Mouse (Mus musculus): ENCODE data around the gene Pik3r5.

The Pik3r5 gene

DNA sequence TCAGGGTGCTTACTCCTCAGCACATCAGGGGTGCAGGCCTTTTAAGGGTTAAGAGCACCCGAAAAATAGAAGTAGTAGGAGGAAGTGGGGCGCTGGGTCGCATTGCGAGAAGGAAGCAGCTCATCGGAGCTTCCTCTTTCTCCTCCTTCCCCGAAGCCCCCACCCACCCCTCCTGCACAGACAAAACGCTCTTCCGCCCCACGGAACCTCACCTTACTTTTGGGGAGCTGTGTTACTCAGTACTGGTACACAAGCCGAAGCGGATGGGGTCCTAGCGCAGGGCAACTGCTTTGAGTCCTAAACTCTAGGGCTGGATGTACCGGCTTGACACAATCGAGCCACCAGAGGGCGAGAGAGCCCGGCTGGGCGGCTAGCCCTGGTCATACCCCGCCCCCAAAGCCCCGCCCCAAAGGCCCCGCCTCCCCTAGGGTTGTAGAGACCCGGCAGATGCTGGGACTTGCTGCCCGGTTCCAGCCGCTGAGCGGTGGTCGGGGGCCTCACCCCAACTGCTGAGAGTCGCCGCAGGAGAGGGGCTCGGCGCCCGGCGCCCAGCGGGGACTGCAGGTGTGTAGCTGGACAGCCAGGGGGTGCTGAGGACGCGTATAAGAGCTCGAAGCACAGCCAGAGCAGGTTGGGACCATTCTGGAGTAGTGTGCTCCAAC is at the start of gene Pik3r5:
Gene Pik3r5 (plus strand): TSS at position 423 of the 662 bp plus-strand sequence.
- CTCF ChIA-PET = interaction anchor here (0.6 to 1.4 kb wide), 20 partner anchors 10 to 447 kb away, joined by 3 to 6 read pairs (median 3); partner anchors contain the start of gene Ntn1 (in 1 of the 4)
- POLR2A ChIA-PET = interaction anchor here in 1 of 4 experiments (0.7 to 1.1 kb wide), 2 partner anchors 83 to 509 kb away, joined by 3 to 4 read pairs; no protein-coding TSS in a partner anchor

DNA sequence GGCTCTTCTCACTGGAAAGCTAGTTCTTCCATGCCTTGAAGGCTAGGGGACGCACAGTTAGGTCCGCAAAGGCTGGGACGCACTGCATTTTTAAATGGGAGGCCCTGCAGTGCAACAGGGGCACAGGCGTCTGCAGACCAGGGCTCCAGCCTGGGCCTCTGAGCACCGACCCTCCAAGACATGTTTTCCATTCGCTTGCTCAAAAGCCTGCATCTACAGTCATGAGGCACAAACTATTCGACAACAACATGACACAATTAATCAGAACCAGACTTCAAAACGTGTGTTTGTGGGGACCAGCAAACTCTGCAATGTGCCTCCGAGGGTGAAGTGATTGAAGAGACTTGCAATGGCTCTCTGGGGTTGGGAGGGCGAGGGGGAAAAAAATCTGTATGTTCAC is 48.4 kb upstream of the Pik3r5 start:
- POLR2A ChIA-PET = interaction anchor here in 1 of 4 experiments (1.7 kb wide), 1 partner anchor 16 kb away, joined by 8 read pairs; the partner anchor contains the start of gene Ntn1

DNA sequence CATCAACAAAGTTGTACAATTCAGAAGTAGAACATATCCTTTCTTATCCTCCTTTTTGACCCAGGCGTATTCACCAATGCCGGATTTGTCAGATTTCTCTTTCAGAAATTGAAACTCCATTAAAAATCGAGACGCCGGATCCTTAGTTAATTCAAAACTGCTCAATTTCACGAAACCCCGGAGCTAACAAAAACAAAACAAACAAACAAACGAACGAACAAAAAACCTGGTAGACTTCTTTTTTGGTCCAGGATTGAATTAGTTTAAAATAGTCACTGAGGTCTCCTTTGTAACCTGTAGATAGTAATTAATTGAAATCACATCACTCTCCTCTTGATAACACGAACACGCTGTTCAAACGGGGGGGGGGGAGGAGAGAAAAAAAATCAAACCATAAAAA is 47.8 kb upstream of the Pik3r5 start:
- CTCF ChIA-PET = interaction anchor here in 1 of 4 experiments (0.7 kb wide), 1 partner anchor 773 kb away, joined by 3 read pairs; the partner anchor contains the start of gene Alox12b
- POLR2A ChIA-PET = interaction anchor here in 2 of 4 experiments (0.6 to 1.7 kb wide), 5 partner anchors 11 to 1464 kb away, joined by 3 to 8 read pairs (median 4); partner anchors contain the start of genes Ndel1 (in 1 of the 2) and Ntn1 (in 1 of the 2)

More for the DNA sequence above, 48.4 kb upstream of the Pik3r5 start:
- CTCF ChIA-PET = no interaction called here

DNA sequence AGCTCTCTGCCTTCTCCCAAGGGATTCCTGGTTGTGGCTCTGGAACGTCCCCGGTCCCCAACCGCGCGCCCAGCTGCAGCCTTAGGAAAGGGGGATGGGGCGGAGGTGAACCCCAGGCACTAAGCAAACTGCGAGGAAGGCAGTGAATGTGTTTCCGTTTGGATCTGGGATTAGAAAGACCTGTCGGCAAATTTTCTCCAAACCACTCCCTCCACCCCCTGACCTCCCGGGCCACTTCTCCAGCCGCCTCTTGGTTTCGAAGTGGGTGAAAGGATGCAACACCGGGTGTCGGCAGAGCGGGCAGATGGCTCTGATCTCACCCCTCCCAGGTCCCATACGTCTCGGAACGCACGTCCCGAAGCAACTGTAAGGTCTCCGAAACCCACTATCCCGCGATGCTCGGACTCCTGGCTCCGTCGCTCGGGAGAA is 47.3 kb upstream of the Pik3r5 start:
- ChIA-PET CTCF (interaction anchor here in 1 of 4 experiments (0.7 kb wide), 1 partner anchor 772 kb away, joined by 3 read pairs; the partner anchor contains the start of gene Alox12b), POLR2A (interaction anchor here in 2 of 4 experiments (0.6 to 1.7 kb wide), 6 partner anchors 11 to 1464 kb away, joined by 3 to 8 read pairs (median 4); partner anchors contain the start of genes Ndel1 (in 1 of the 2) and Ntn1 (in 1 of the 2))

DNA sequence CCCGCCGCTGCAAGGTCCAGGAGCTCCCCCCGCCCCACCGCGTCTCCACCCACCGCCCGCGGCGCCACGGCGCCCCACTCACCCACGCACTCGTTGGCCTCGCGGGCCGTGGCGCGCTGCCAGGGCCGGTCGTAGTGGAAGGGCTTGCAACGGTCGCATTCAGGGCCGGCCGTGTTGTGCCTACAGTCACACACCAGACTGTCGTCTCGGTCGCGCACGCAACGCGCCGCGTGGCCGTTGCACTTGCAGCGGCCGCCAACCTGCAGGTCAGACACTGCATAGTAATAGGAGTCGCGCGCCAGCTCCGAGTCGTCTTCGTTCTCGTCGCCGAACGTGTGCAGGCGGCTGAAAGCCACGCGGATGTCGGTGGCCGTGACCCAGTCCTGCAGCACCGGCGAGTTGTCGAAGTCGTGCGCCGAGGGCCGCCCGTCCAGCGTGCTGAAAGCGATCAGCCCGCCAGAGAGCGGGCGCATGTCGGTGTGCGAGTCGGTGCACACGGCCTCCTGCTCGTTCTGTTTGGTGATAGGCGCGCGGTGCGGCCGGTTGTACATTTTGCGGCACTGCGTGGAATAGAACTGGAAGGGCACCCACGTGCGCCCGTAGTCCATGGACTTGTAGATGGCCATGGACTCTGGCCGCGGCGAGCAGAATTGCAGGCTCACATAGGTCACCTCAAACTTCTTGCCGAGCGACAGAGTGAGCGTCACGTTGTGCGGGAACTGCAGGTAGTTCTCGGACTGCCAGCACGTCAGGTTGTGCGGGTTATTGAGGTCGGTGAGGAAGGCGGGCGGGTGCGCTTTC is 46.7 kb upstream of the Pik3r5 start:
- CTCF ChIA-PET = interaction anchor here in 1 of 4 experiments (0.7 to 2.2 kb wide), 2 partner anchors 15 to 772 kb away, joined by 3 to 9 read pairs; partner anchors contain the start of genes Alox12b and Ntn1
- POLR2A ChIA-PET = interaction anchor here in 2 of 4 experiments (0.7 to 1.7 kb wide), 4 partner anchors 12 to 17 kb away, joined by 3 to 8 read pairs (median 4); partner anchors contain the start of gene Ntn1 (in 1 of the 2)

DNA sequence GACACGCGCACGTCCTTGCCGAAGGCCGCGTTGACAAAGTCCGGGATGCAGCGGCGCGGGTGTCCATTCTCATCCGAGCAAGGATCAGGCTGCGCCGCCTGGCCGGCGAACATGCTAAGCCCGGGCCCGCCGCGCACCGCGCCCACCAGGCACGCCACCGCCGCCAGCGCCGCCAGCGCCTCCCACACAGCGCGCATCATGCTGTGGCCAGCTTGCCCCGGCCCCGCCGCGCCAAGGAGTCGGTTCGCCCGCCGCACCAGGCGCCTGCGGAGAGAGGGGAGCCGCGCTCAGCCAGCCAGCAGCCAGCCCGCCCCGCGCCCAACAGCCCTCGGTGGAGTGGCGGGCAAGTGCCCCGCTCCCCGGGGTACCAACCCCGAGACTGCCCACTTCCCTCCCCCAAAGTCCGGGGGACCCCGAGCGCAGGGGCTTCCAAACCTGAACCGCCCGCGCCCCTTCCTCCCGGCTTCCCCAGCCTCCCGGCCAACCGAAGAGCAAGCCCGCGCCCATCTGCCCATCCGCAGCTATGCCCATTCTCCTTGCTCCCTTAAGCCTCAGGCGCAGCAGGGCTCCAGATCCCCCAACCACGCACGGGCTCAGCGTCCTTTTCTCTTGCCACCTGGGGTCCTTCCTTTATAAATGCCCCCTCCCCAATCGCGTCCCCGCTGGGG is 45.9 kb upstream of the Pik3r5 start:
- CTCF ChIA-PET = interaction anchor here in 2 of 4 experiments (0.7 to 2.2 kb wide), 2 partner anchors 14 to 83 kb away, joined by 3 to 9 read pairs; partner anchors contain the start of gene Ntn1 (in 1 of the 2)
- POLR2A ChIA-PET = interaction anchor here in 1 of 4 experiments (1.3 kb wide), 1 partner anchor 13 kb away, joined by 3 read pairs; no protein-coding TSS in a partner anchor

- CTCF ChIA-PET = interaction anchor here in 3 of 4 experiments (0.6 to 2.2 kb wide), 4 partner anchors 14 to 1054 kb away, joined by 3 to 9 read pairs (median 4); partner anchors contain the start of gene Ntn1 (in 1 of the 3)
- POLR2A ChIA-PET = interaction anchor here in 3 of 4 experiments (0.7 to 5.6 kb wide), 10 partner anchors 11 to 47 kb away, joined by 3 to 69 read pairs (median 4); partner anchors contain the start of gene Ntn1 (in 3 of the 3)
Measured at GRCm38 (mm10) chr11:68386589-68387440, 45.1 kb upstream of the Pik3r5 start.

- POLR2A ChIA-PET = interaction anchor here in 3 of 4 experiments (0.6 to 6.0 kb wide), 14 partner anchors 8 to 113 kb away, joined by 3 to 69 read pairs (median 4); partner anchors contain the start of gene Ntn1 (in 3 of the 3)
- CTCF ChIA-PET = interaction anchor here in 3 of 4 experiments (0.6 to 2.2 kb wide), 5 partner anchors 13 to 383 kb away, joined by 3 to 9 read pairs (median 3); partner anchors contain the start of gene Ntn1 (in 2 of the 3)
Measured at GRCm38 (mm10) chr11:68387441-68387760, 44.5 kb upstream of the Pik3r5 start.

DNA sequence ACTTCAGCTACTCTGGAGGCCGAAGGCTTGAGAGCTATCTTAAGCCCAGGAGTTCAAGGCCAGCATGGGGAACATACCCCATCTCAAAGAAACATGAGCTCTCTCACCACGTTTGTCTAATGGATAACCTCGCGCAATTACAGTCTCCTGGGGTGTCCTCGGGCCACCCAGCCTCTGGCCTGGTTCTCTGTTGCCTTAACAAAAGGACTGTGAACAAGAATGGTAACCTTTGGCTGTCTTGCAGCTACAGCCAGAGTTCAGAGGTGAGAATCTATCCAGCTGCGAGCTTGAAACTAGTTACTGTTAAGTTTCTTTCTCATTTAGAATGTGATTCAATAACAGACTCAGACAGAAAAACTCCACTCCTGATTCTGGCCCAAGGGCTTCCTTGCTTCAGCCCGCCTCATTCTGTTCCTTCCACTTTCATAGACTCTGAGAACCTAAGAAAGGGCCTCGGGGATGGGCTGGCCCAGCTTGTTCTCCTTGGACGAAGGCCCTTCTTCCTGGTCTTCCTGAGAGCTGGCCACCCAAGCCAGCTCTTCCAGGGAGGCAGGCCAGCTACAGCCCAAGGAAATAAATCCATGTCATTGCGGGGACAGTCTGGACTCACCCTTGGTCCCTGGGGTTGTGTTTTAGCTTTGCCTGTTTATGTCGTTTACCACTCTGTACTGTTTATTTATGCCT is 43.8 kb upstream of the Pik3r5 start:
- ChIA-PET POLR2A (interaction anchor here in 3 of 4 experiments (0.6 to 6.0 kb wide), 14 partner anchors 9 to 114 kb away, joined by 3 to 69 read pairs (median 4); partner anchors contain the start of gene Ntn1 (in 2 of the 3)), CTCF (interaction anchor here in 3 of 4 experiments (0.6 to 1.5 kb wide), 6 partner anchors 12 to 384 kb away, joined by 3 to 4 read pairs (median 3); partner anchors contain the start of gene Ntn1 (in 1 of the 3))

- ChIA-PET CTCF (interaction anchor here in 3 of 4 experiments (0.7 to 1.5 kb wide), 4 partner anchors 12 to 385 kb away, joined by 3 to 4 read pairs (median 4); partner anchors contain the start of gene Ntn1 (in 1 of the 3)), POLR2A (interaction anchor here in 2 of 4 experiments (1.0 to 6.0 kb wide), 6 partner anchors 9 to 45 kb away, joined by 3 to 69 read pairs (median 5); partner anchors contain the start of gene Ntn1 (in 1 of the 2))
Measured at GRCm38 (mm10) chr11:68388655-68389015, 43.3 kb upstream of the Pik3r5 start.

GRCm38 (mm10) chr11:68389621-68390020 is 42.3 kb upstream of the Pik3r5 start:
- POLR2A ChIA-PET = interaction anchor here in 3 of 4 experiments (0.6 to 6.0 kb wide), 13 partner anchors 8 to 708 kb away, joined by 3 to 69 read pairs (median 4); partner anchors contain the start of genes Myh10 (in 1 of the 3) and Ntn1 (in 1 of the 3)
- CTCF ChIA-PET = interaction anchor here in 2 of 4 experiments (1.0 to 2.2 kb wide), 2 partner anchors 10 kb away, joined by 5 to 8 read pairs; no protein-coding TSS in a partner anchor

DNA sequence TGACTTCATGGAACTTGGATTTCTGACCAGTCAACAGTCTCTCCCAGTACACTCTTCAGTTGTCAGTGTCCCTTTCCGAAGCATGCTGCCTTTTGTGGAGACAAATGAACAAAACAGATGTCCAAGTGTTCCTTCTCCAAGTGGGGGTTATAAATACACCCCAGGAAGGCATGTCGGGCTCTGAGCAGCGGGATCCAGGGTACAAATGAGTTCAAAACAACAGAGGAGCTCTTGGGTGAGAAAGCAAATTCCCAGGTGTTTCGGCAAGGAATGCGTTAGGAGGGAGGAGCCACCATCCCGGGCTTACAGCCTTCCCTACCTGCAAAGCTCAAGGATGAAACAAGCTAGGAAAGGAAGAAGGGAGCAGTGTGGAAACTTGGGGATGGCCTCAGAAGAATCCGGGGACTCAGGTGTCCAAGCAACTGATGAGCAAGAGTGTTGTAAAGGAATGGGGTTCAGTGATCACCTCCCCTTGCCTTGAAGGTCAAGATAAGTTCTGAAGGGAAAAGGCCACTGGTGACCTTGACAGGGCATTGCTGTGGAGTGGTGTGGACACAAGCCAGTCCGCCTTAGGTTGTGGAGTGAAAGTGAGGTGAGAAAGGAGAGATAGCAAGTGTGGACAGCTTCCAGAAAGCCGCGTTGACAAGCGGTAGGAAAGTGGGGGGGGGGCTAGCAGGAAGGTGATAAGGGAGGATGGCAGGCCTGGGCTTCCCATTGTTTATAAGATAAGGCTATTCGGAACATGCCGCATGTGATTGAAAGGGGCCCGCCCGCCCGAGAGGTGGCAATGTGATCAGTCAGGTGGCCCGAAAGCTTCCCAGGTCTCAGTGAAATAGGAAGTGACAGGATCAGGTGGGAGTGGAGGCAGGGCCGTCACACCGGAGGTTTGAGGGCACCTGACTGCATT is 41.3 kb upstream of the Pik3r5 start:
- ChIA-PET POLR2A (interaction anchor here (0.6 to 6.0 kb wide), 23 partner anchors 8 to 1028 kb away, joined by 3 to 69 read pairs (median 4); partner anchors contain the start of genes Ntn1 (in 2 of the 4) and Myh10 (in 1 of the 4)), CTCF (interaction anchor here in 2 of 4 experiments (0.9 to 2.2 kb wide), 3 partner anchors 9 to 11 kb away, joined by 3 to 8 read pairs (median 3); no protein-coding TSS in a partner anchor)

GRCm38 (mm10) chr11:68393897-68394490 is 37.9 kb upstream of the Pik3r5 start:
- CTCF ChIA-PET = interaction anchor here in 1 of 4 experiments (0.7 kb wide), 1 partner anchor 15 kb away, joined by 5 read pairs; no protein-coding TSS in a partner anchor
- POLR2A ChIA-PET = interaction anchor here in 1 of 4 experiments (1.8 kb wide), 1 partner anchor 247 kb away, joined by 4 read pairs; no protein-coding TSS in a partner anchor

GRCm38 (mm10) chr11:68394749-68395148 is 37.2 kb upstream of the Pik3r5 start:
- CTCF ChIA-PET = no interaction called here
- POLR2A ChIA-PET = interaction anchor here in 1 of 4 experiments (1.3 kb wide), 1 partner anchor 13 kb away, joined by 3 read pairs; no protein-coding TSS in a partner anchor

All from embryonic stem cell, embryonic (primary cell).